Mouse (Mus musculus) adrenal gland, adult 2 months (tissue): ENCODE measurements around the gene Srp72. TPM values are rescaled to one million over a fixed set of nuclear protein-coding genes. Genes with fewer than 3 reads are reported as not detected.

Experiments used
- DNase-seq: peaks from one replicate; pipeline ENCODE4 v3.0.0; 2021
- long read RNA-seq: library from polyadenylated mRNA; stranded (forward); transcript quantifications from one replicate; pipeline ENCODE4 v2.0.0, GENCODE M21; 2021
- polyA plus RNA-seq: library from polyadenylated mRNA; depleted of rRNA; stranded (reverse); fragments of >200 nt; gene quantifications from 2 replicates; pipeline ENCODE4 v1.2.3, GENCODE M21; 2012; rRNA removed
- total RNA-seq, 2 experiments: library from RNA; stranded (reverse); gene quantifications; 2 replicates each; pipeline ENCODE4 v1.2.3; 2021

Gene Srp72
- 100 to 1,000 TPM; 139 to 145 TPM for total RNA-seq
- polyA plus RNA-seq = 7.6 and 10.0 TPM in 2 replicates
- long read RNA-seq, transcript Srp72-201 (19 exons, 3,625 nt) = major isoform, 10 of 15 reads
- long read RNA-seq, partial matches to known transcripts = 2 of 15 reads
- long read RNA-seq, other reads (novel, unspliced or antisense) = 1 of 15 reads

- DNase-seq = peak; percentile 87
These were observed at the start of gene Srp72 for GRCm38 (mm10) chr5:76974554-76975285. Gene Srp72 (plus strand): TSS chr5:76974683.

- DNase-seq = peak; percentile 48
These were observed 46.2 kb upstream of the Srp72 start for GRCm38 (mm10) chr5:76928124-76928832.

DNA sequence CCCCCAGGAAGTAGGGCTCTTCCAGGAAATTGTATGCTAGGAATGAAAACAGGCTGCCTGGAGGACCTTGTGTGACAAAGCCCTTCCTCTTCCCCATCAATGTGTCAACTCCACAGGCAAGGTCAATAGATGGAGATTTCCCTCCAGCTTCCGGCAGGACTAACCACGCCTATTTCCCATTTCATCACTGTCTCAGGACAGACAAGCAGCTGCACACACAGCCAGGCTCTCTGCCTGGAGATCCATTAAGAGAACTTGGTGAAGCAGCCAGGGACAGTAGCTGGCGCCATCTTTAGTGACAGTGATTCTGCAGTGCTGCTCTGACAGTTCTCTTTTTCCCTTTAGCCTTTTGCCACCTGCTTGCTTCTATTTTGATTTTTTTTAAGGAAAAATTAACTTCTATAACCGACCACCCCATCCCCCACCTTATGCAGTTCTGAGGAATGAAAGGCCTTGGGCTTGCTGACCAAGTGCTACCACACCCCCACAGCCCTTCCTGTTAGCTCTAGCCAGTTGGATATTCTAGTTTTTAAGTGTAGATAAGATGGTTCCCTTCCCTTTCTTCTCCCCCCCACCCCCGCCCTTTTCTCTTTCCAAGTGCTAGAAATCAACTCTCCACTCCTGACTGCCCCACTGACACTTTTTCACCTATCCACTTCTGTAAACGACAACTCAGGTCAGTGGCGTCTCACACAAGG is 45.2 kb upstream of the Srp72 start:
- peak; percentile 15 for DNase-seq

- no peak for DNase-seq
These were observed 34.8 kb upstream of the Srp72 start for GRCm38 (mm10) chr5:76939717-76940116.

DNA sequence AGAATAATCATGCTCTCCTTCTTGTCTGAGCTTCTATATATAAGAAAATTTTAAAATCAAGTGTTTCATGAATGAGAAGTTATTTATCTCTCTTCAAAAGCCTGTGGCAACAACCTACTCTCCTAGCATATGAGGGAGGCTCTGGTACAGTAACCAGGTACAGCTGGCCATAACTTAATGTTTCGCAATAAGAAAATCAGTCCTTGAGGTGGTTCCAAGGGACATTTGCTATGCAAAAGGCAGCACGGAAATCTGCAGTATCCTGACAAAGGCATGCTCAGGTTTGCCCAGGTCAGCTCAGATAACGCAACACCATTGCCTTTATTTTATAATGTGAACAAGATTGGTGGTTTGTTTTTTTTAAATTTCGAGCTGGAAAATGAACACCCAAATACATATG is 32.5 kb upstream of the Srp72 start:
- DNase-seq = no peak

DNA sequence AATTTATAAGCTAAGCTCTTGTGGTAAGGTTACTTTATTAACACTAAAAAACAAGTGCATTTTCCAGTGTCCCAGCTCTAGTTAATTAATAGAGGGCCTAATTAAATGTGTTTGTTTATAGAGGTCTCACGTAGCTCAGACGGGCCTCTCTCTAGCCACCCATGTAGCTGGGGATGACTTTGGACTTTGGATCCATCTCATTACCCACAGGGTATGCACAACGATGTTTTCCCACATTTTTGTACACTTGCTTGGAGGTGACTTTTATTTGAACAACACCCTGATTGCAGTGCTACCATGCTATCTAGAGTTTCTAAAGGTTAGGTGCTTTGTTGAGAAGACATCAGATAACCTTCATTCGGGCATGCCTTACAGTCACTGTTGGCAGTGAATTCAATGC is 32.0 kb upstream of the Srp72 start:
- DNase-seq = no peak

GRCm38 (mm10) chr5:76944965-76945677 is 29.4 kb upstream of the Srp72 start:
- DNase-seq = no peak

GRCm38 (mm10) chr5:76945678-76946033 is 28.8 kb upstream of the Srp72 start:
- no peak for DNase-seq

DNA sequence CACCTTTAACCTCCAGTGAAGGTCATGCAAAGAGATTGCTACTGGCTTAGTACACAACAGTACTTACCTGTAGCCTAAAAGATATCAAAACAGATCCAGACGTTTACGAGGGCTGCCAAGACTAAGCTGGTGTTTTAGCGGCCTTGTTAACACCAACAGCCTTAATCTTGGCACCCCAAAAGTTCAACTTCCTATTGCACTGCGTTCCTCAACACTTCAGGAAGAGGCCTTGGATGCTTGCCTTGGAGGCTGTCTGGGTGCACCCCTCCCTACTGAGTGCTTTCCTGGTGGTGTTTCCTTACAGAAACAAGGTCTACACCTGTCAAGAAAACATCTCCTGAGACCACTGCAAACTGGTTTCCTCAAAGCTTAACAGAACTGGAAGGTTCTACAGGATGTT is 27.3 kb upstream of the Srp72 start:
- DNase-seq = no peak

DNA sequence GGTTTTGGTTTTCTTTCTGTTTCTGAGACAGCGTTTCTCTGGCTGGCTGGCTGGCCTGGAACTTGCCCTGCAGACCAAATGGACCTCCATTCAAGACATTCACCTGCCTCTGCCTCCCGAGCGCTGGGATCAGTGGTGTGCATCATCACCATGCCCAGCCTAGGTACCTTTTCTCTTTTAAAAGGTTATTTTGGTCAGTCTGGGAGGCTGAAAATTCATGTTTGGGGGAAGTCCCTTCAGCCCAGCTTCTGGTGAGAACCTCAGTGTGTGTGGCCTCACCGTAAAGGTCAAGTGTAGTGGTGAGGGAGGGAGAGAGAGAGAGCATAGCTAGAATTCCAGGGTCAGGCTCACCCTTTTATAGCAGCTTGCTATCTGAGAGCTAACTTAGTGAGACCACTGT is 26.7 kb upstream of the Srp72 start:
- no peak for DNase-seq

DNA sequence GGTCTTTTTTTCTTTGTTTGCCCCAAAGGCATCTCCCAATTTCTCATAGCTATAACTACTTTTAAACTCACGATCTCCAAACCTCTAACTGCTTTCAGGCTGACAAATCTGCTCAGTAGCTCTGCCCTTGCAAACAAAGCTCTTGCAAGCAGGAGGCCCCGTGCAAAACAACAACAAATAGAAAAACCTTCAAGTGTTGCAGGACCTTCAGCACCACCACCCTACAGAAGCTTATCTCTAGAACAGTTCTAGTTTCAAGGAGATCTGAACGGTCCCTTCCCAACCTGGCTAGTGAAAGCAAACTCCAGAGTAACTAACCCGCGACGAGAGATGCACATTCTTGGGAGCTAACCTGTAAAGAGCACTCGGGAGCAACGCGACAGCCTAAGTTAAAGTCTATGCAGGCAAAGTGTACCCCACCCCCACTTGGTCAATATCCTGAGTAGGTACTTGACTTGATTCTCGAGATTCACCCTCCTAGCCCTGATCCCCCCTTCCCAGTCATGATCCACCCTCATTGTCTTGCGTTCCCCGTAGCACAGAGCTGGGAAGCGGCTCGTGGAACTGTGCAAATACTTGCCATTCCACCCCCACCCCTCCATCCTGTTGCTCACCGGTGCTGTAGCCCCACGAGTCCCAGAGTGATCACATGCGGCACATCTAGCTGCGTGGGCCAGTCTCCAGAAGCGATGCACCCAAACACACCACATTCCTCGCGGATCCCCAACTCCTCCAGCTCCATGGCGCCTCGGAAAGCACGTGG is 24.0 kb upstream of the Srp72 start:
- DNase-seq = no peak

- DNase-seq = peak; percentile 99
These were observed 23.1 kb upstream of the Srp72 start, which contains the start of the genes Paics and Ppat for GRCm38 (mm10) chr5:76951106-76952027. Gene Paics (plus strand): TSS chr5:76951307. Gene Ppat (minus strand): TSS chr5:76951578.

DNA sequence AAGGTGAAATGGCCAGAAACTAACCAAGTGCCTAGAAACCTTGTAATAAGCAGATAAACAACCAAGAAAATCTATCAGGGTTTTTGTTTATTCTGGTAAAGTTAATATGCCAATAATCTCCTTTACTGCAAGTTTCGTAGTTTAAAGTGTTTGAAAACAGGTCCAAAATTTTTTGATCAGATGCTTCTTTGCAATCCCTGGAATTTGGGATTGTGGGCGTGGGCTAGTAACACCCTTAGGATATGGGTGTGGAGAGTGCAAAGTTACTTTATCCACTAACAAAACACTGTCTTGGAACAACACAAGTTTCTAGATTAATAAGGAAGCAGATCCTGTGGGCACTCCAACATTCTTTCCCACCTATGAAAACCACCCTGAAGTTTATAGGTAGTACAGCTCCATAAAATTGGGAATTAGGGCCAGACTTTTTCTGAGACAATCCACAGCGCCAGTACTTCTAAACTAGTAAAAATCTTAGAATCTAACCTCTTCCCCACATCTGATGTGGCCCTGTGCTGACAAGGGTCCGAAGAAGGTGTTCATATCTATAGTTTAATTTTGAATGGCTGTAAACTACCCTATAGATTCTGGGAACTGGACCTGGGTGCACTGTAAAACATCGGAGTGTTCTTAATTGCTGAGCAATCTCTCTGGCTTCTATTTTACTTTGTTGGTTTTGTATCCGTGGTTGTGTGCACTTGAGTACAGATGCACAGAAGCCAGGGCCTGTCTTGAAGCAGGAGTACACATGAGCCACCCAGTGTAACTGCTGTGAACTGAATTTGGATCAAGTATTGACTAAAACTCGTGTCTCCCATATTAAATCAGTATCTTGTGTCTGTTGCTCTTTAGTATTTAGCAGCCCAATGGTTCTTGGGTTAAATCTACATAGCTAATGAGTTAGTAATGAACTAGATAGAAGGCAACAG is 22.1 kb upstream of the Srp72 start:
- DNase-seq = no peak

DNA sequence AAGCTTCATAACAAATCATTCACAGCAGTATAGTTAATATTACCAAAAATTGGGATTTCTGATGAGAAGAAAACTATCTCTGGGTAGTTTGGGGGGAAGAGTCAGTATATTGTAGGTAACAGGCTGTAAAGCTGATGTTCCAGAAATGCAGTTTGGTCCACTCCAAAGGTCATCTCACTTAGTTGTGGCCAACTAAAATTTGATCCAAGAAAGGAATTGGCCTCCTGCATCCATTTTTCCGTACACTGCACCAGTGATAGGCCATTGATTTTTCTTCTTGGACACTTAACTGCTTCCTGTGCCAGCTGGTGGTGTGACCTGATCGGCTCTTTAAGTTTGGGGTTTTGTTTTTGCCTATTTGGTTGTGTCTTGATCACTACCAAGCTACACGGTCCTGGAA is 20.7 kb upstream of the Srp72 start:
- DNase-seq = no peak

DNA sequence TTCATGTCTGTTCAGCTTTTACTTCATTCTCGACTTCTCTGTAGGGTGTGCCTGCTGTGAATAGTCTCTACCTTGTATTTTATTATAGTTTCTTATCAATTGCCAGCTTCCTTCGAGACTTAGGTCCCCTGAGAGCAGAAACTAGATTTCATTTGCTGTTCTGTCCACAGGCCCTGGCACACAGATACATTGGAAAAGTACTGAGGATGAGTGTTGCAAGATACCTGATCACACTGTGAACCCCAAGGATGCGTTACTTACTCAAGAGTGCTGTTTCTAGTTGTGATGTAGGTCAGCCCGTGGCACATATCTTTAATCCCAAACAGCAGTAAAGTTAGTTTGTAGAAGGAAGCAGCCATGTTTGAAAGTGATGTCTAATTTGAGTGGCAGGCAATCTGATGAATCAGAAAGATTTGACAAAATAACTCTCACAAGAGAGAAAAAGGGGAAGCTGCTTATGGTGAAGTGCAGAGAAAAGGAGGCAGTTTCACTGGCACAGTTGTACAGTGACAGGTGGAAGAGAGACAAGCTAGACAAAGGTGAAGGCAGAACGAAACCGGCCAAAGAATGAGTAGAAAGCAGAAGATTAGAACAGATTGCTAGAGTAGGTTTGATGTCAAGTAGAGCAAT is 20.1 kb upstream of the Srp72 start:
- peak; percentile 52 for DNase-seq

- DNase-seq = no peak
These were observed 19.0 kb upstream of the Srp72 start for GRCm38 (mm10) chr5:76955474-76955873.

DNA sequence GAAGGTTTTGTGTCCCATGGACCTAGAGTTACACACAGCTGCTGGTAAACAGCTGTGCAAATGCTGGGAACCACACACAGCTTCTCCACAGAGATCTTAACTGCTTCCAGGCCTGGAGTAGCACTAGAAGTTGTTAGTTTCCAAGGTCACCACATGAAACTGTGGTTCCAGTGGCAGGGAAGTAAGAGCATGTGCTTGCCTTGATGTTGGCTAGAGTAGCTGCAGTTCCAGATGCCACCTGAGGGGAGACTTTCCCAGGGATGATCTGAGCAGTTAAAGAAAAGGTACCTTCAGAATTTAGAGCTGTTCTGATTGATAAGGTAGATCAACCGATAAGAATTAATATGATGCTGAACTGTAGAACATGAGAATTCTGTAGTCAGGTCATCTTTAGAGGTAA is 16.5 kb upstream of the Srp72 start:
- no peak for DNase-seq

- no peak for DNase-seq
These were observed 14.9 kb upstream of the Srp72 start for GRCm38 (mm10) chr5:76959587-76959986.
